Mouse (Mus musculus): Measurements from ENCODE around the gene Bcl2l13. TPM values are rescaled to one million over a fixed set of nuclear protein-coding genes. Genes with fewer than 3 reads are reported as not detected.
"Not testable (repeated sequence)": the region's sequence is repeated elsewhere in the genome, so short reads cannot be mapped to it uniquely, and the experiment has no call there.

The Bcl2l13 gene
- 10 to 100 TPM; 45.1 to 52.0 TPM for total RNA-seq (2021)
- long read RNA-seq, full-length matches to known transcripts, result 19 of 29 reads
- long read RNA-seq, partial matches to known transcripts, result 5 of 29 reads
- long read RNA-seq, other reads (novel, unspliced or antisense), result 5 of 29 reads

- peak; percentile 97 for DNase-seq (ENCODE audit: low spot score in 2 of 2)
Measured at GRCm38 (mm10) chr6:120835474-120836374, at the start of gene Bcl2l13. Gene Bcl2l13, plus strand, starts transcription at chr6:120836212.

GRCm38 (mm10) chr6:120788068-120788607 is 47.9 kb upstream of the Bcl2l13 start:
- no peak for DNase-seq (ENCODE audit: low spot score in 2 of 2)

- DNase-seq (ENCODE audit: low spot score in 2 of 2), result no peak
Measured at GRCm38 (mm10) chr6:120788904-120789303, 47.1 kb upstream of the Bcl2l13 start.

- DNase-seq (ENCODE audit: low spot score in 2 of 2), result no peak
Measured at GRCm38 (mm10) chr6:120790153-120790552, 45.9 kb upstream of the Bcl2l13 start.

GRCm38 (mm10) chr6:120790717-120791116 is 45.3 kb upstream of the Bcl2l13 start:
- DNase-seq (ENCODE audit: low spot score in 2 of 2), result no peak

- no peak for DNase-seq (ENCODE audit: low spot score in 2 of 2)
Measured at GRCm38 (mm10) chr6:120792947-120793346, 43.1 kb upstream of the Bcl2l13 start.

GRCm38 (mm10) chr6:120795422-120796086 is 40.5 kb upstream of the Bcl2l13 start:
- no peak for DNase-seq (ENCODE audit: low spot score in 2 of 2)

- no peak for DNase-seq (ENCODE audit: low spot score in 2 of 2)
Measured at GRCm38 (mm10) chr6:120796111-120796510, 39.9 kb upstream of the Bcl2l13 start.

GRCm38 (mm10) chr6:120798019-120798418 is 38.0 kb upstream of the Bcl2l13 start:
- DNase-seq (ENCODE audit: low spot score in 2 of 2), result no peak

GRCm38 (mm10) chr6:120798905-120799304 is 37.1 kb upstream of the Bcl2l13 start:
- DNase-seq (ENCODE audit: low spot score in 2 of 2), result no peak

- no peak for DNase-seq (ENCODE audit: low spot score in 2 of 2)
Measured at GRCm38 (mm10) chr6:120799581-120800041, 36.4 kb upstream of the Bcl2l13 start.

- no peak for DNase-seq (ENCODE audit: low spot score in 2 of 2)
Measured at GRCm38 (mm10) chr6:120806999-120807737, 28.8 kb upstream of the Bcl2l13 start.

GRCm38 (mm10) chr6:120807738-120808081 is 28.3 kb upstream of the Bcl2l13 start:
- DNase-seq (ENCODE audit: low spot score in 2 of 2), result no peak

- DNase-seq (ENCODE audit: low spot score in 2 of 2), result not testable (repeated sequence)
Measured at GRCm38 (mm10) chr6:120811999-120812398, 24.0 kb upstream of the Bcl2l13 start.

GRCm38 (mm10) chr6:120819294-120819693 is 16.7 kb upstream of the Bcl2l13 start:
- DNase-seq (ENCODE audit: low spot score in 2 of 2), result no peak

- DNase-seq (ENCODE audit: low spot score in 2 of 2), result no peak
Measured at GRCm38 (mm10) chr6:120820144-120820543, 15.9 kb upstream of the Bcl2l13 start.

- no peak for DNase-seq (ENCODE audit: low spot score in 2 of 2)
Measured at GRCm38 (mm10) chr6:120820941-120821340, 15.1 kb upstream of the Bcl2l13 start.

GRCm38 (mm10) chr6:120821715-120822114 is 14.3 kb upstream of the Bcl2l13 start:
- DNase-seq (ENCODE audit: low spot score in 2 of 2), result no peak

GRCm38 (mm10) chr6:120822307-120822928 is 13.6 kb upstream of the Bcl2l13 start, which contains the start of gene Atp6v1e1:
Gene Atp6v1e1, minus strand, starts transcription at chr6:120822793.
- peak; percentile 86 to 89 for DNase-seq (ENCODE audit: low spot score in 2 of 2)

- DNase-seq (ENCODE audit: low spot score in 2 of 2), result no peak
Measured at GRCm38 (mm10) chr6:120822937-120823614, 12.9 kb upstream of the Bcl2l13 start.

Measured in layer of hippocampus, postnatal 10 days (tissue).